Mouse (Mus musculus) lung, postnatal 0 days (tissue): ENCODE results near the gene Lmntd1.

ENCODE experiments used
- CTCF ChIP-seq: IDR thresholded peaks from 2 replicates; pipeline ENCODE4 v1.5.1; 2016; ENCODE audit warnings: antibody characterized with exemption, mild to moderate bottlenecking
- EP300 ChIP-seq: IDR thresholded peaks from 2 replicates; pipeline ENCODE4 v1.6.1; 2016; ENCODE audit warnings: antibody characterized with exemption, mild to moderate bottlenecking, control low read depth

GRCm38 (mm10) chr6:145374372-145374771 is 239.7 kb downstream of the Lmntd1 start:
- no peak for TF ChIP-seq CTCF
- TF ChIP-seq EP300, result no peak
